Mouse (Mus musculus): ENCODE data around the gene Lmod3. TPM values are rescaled to one million over a fixed set of nuclear protein-coding genes. Genes with fewer than 3 reads are reported as not detected.

Gene Lmod3
- 1.5 TPM in 1 of 2 replicates, not detected in the other for polyA plus RNA-seq (2011; ENCODE audit: insufficient read depth, insufficient read length, low replicate concordance, missing spikeins)

- WGBS, result 74% methylated on average over 9 of the region's 9 CpGs
- no peak within 1 kb of the TSS for H3K4me3 ChIP-seq (replicated peaks; ENCODE audit: control insufficient read depth, low read depth, low read length)
- TF ChIP-seq POLR2A (IDR thresholded peaks at IDR 0.05; ENCODE audit: borderline replicate concordance, control insufficient read depth, low read depth, low read length), result no peak
- TF ChIP-seq CTCF (IDR thresholded peaks at IDR 0.05; ENCODE audit: control insufficient read depth, insufficient read depth, low read length), result no peak
- H3K4me1 ChIP-seq (ENCODE audit: control insufficient read depth, insufficient read depth, low read length), result no peaks in the 10 kb centered on the region; the same call in 1 of the 2 replicates
- H3K27ac ChIP-seq (ENCODE audit: control insufficient read depth, insufficient read depth, low read depth, low read length, poor library complexity), result no peak within 1 kb of the TSS
Observed at GRCm38 (mm10) chr6:97252711-97253221, at the start of gene Lmod3. Gene Lmod3, minus strand, starts transcription at chr6:97252759.

- Histone ChIP-seq H3K4me1 (ENCODE audit: control insufficient read depth, insufficient read depth, low read length) (no peaks in the 10 kb centered on the region), H3K27ac (ENCODE audit: control insufficient read depth, insufficient read depth, low read depth, low read length, poor library complexity) (no peak overlapping the region), H3K4me3 (replicated peaks; ENCODE audit: control insufficient read depth, low read depth, low read length) (no peak overlapping the region)
- TF ChIP-seq CTCF (IDR thresholded peaks at IDR 0.05; ENCODE audit: control insufficient read depth, insufficient read depth, low read length), result no peak
- no peak for TF ChIP-seq POLR2A (IDR thresholded peaks at IDR 0.05; ENCODE audit: borderline replicate concordance, control insufficient read depth, low read depth, low read length)
- 84% methylated on average over 7 of the region's 7 CpGs for WGBS
Observed at GRCm38 (mm10) chr6:97302303-97302702, 49.7 kb upstream of the Lmod3 start.

GRCm38 (mm10) chr6:97300659-97301058 is 48.1 kb upstream of the Lmod3 start:
- Histone ChIP-seq H3K4me3 (replicated peaks; ENCODE audit: control insufficient read depth, low read depth, low read length) (no peak overlapping the region), H3K27ac (ENCODE audit: control insufficient read depth, insufficient read depth, low read depth, low read length, poor library complexity) (no peak overlapping the region), H3K4me1 (ENCODE audit: control insufficient read depth, insufficient read depth, low read length) (no peaks in the 10 kb centered on the region)
- TF ChIP-seq POLR2A (IDR thresholded peaks at IDR 0.05; ENCODE audit: borderline replicate concordance, control insufficient read depth, low read depth, low read length) (no peak), CTCF (IDR thresholded peaks at IDR 0.05; ENCODE audit: control insufficient read depth, insufficient read depth, low read length) (no peak)
- WGBS, result 16% methylated on average over 6 of the region's 6 CpGs

GRCm38 (mm10) chr6:97300180-97300579 is 47.6 kb upstream of the Lmod3 start:
- no peaks in the 10 kb centered on the region for H3K4me1 ChIP-seq (ENCODE audit: control insufficient read depth, insufficient read depth, low read length)
- WGBS, result 79% methylated on average over 6 of the region's 6 CpGs

GRCm38 (mm10) chr6:97297151-97297550 is 44.6 kb upstream of the Lmod3 start:
- H3K4me1 ChIP-seq (ENCODE audit: control insufficient read depth, insufficient read depth, low read length), result no peaks in the 10 kb centered on the region
- H3K4me3 ChIP-seq (replicated peaks; ENCODE audit: control insufficient read depth, low read depth, low read length), result no peak overlapping the region
- H3K27ac ChIP-seq (ENCODE audit: control insufficient read depth, insufficient read depth, low read depth, low read length, poor library complexity), result no peak overlapping the region
- WGBS, result 84% methylated on average over 3 of the region's 3 CpGs
- TF ChIP-seq CTCF (IDR thresholded peaks at IDR 0.05; ENCODE audit: control insufficient read depth, insufficient read depth, low read length), result no peak
- TF ChIP-seq POLR2A (IDR thresholded peaks at IDR 0.05; ENCODE audit: borderline replicate concordance, control insufficient read depth, low read depth, low read length), result no peak

More at GRCm38 (mm10) chr6:97300180-97300579, 47.6 kb upstream of the Lmod3 start:
- no peak overlapping the region for H3K4me3 ChIP-seq (replicated peaks; ENCODE audit: control insufficient read depth, low read depth, low read length)
- no peak overlapping the region for H3K27ac ChIP-seq (ENCODE audit: control insufficient read depth, insufficient read depth, low read depth, low read length, poor library complexity)
- no peak for TF ChIP-seq POLR2A (IDR thresholded peaks at IDR 0.05; ENCODE audit: borderline replicate concordance, control insufficient read depth, low read depth, low read length)

- H3K27ac ChIP-seq (ENCODE audit: control insufficient read depth, insufficient read depth, low read depth, low read length, poor library complexity), result no peak overlapping the region
- no peaks in the 10 kb centered on the region for H3K4me1 ChIP-seq (ENCODE audit: control insufficient read depth, insufficient read depth, low read length)
- no peak overlapping the region for H3K4me3 ChIP-seq (replicated peaks; ENCODE audit: control insufficient read depth, low read depth, low read length)
- TF ChIP-seq CTCF (IDR thresholded peaks at IDR 0.05; ENCODE audit: control insufficient read depth, insufficient read depth, low read length) (no peak), POLR2A (IDR thresholded peaks at IDR 0.05; ENCODE audit: borderline replicate concordance, control insufficient read depth, low read depth, low read length) (no peak)
- WGBS, result 89% methylated on average over 21 of the region's 21 CpGs
Observed at GRCm38 (mm10) chr6:97295866-97296527, 43.4 kb upstream of the Lmod3 start.

- 86% methylated on average over 9 of the region's 9 CpGs for WGBS
- H3K27ac ChIP-seq (ENCODE audit: control insufficient read depth, insufficient read depth, low read depth, low read length, poor library complexity), result no peak overlapping the region
- no peak overlapping the region for H3K4me3 ChIP-seq (replicated peaks; ENCODE audit: control insufficient read depth, low read depth, low read length)
- TF ChIP-seq CTCF (IDR thresholded peaks at IDR 0.05; ENCODE audit: control insufficient read depth, insufficient read depth, low read length), result no peak
- no peak for TF ChIP-seq POLR2A (IDR thresholded peaks at IDR 0.05; ENCODE audit: borderline replicate concordance, control insufficient read depth, low read depth, low read length)
- H3K4me1 ChIP-seq (ENCODE audit: control insufficient read depth, insufficient read depth, low read length), result no peaks in the 10 kb centered on the region
Observed at GRCm38 (mm10) chr6:97295416-97295815, 42.9 kb upstream of the Lmod3 start.

GRCm38 (mm10) chr6:97293667-97294569 is 41.4 kb upstream of the Lmod3 start:
- 53% methylated on average over 12 of the region's 12 CpGs for WGBS
- Histone ChIP-seq H3K27ac (ENCODE audit: control insufficient read depth, insufficient read depth, low read depth, low read length, poor library complexity) (no peak overlapping the region), H3K4me3 (replicated peaks; ENCODE audit: control insufficient read depth, low read depth, low read length) (no peak overlapping the region)

More at GRCm38 (mm10) chr6:97293667-97294569, 41.4 kb upstream of the Lmod3 start:
- TF ChIP-seq POLR2A (IDR thresholded peaks at IDR 0.05; ENCODE audit: borderline replicate concordance, control insufficient read depth, low read depth, low read length), result no peak
- no peak for TF ChIP-seq CTCF (IDR thresholded peaks at IDR 0.05; ENCODE audit: control insufficient read depth, insufficient read depth, low read length)
- H3K4me1 ChIP-seq (ENCODE audit: control insufficient read depth, insufficient read depth, low read length), result no peaks in the 10 kb centered on the region; the same call in 1 of the 2 replicates
